Mouse (Mus musculus): ENCODE measurements at regions not wholly inside any gene's neighbourhood (a gene's known extent, or its start where the extent isn't known, plus 50 kb on each side); places are given as distances from the start of the nearest gene placed in this dataset.

GRCm38 (mm10) chr9:82729646-82730045 lies 99.7 kb upstream of the Irak1bp1 start:
- no peaks in the 10 kb centered on the region for H3K36me3 ChIP-seq
- 57% methylated on average over 4 of the region's 4 CpGs for WGBS
- H3K27me3 ChIP-seq: no peaks in the 10 kb centered on the region
- H3K9me3 ChIP-seq (replicated peaks): no peaks in the 10 kb centered on the region
- H3K4me3 ChIP-seq: no peak overlapping the region
- no peak for ATAC-seq (replicated peaks; ENCODE audit: insufficient number of reproducible peaks, insufficient read depth, low FRiP score, low read depth)
- H3K4me2 ChIP-seq: no peak overlapping the region
- H3K4me1 ChIP-seq (replicated peaks): no peaks in the 10 kb centered on the region
- no peak overlapping the region for H3K9ac ChIP-seq
- no peak overlapping the region for H3K27ac ChIP-seq

GRCm38 (mm10) chr9:82733024-82733585 lies 96.2 kb upstream of the Irak1bp1 start:
- H3K9ac ChIP-seq: no peak overlapping the region

GRCm38 (mm10) chr9:82734959-82735358 lies 94.4 kb upstream of the Irak1bp1 start:
- H3K27me3 ChIP-seq: no peaks in the 10 kb centered on the region

More at GRCm38 (mm10) chr9:82733024-82733585, 96.2 kb upstream of the Irak1bp1 start:
- WGBS: 72% methylated on average over 3 of the region's 3 CpGs
- Histone ChIP-seq H3K27ac (no peak overlapping the region), H3K36me3 (no peaks in the 10 kb centered on the region), H3K4me1 (replicated peaks) (no peaks in the 10 kb centered on the region), H3K27me3 (no peaks in the 10 kb centered on the region), H3K4me3 (no peak overlapping the region), H3K4me2 (no peak overlapping the region), H3K9me3 (replicated peaks) (no peaks in the 10 kb centered on the region)
- ATAC-seq (replicated peaks; ENCODE audit: insufficient number of reproducible peaks, insufficient read depth, low FRiP score, low read depth): no peak

GRCm38 (mm10) chr9:82759979-82760378 lies 69.4 kb upstream of the Irak1bp1 start:
- no peaks in the 10 kb centered on the region for H3K27me3 ChIP-seq
- no peak overlapping the region for H3K9ac ChIP-seq
- no peak overlapping the region for H3K4me3 ChIP-seq
- no peaks in the 10 kb centered on the region for H3K36me3 ChIP-seq
- no peak overlapping the region for H3K27ac ChIP-seq
- WGBS: 83% methylated on average over 5 of the region's 5 CpGs
- no peak overlapping the region for H3K4me2 ChIP-seq
- no peaks in the 10 kb centered on the region for H3K4me1 ChIP-seq (replicated peaks)
- no peak for ATAC-seq (replicated peaks; ENCODE audit: insufficient number of reproducible peaks, insufficient read depth, low FRiP score, low read depth)
- H3K9me3 ChIP-seq (replicated peaks): no peaks in the 10 kb centered on the region

More at GRCm38 (mm10) chr9:82734959-82735358, 94.4 kb upstream of the Irak1bp1 start:
- H3K4me1 ChIP-seq (replicated peaks): no peaks in the 10 kb centered on the region
- no peak overlapping the region for H3K27ac ChIP-seq
- H3K4me2 ChIP-seq: no peak overlapping the region
- no peak overlapping the region for H3K9ac ChIP-seq
- H3K9me3 ChIP-seq (replicated peaks): no peaks in the 10 kb centered on the region
- H3K4me3 ChIP-seq: no peak overlapping the region
- no peaks in the 10 kb centered on the region for H3K36me3 ChIP-seq
- ATAC-seq (replicated peaks; ENCODE audit: insufficient number of reproducible peaks, insufficient read depth, low FRiP score, low read depth): no peak
- 65% methylated on average over 2 of the region's 2 CpGs for WGBS

GRCm38 (mm10) chr9:82760682-82761468 lies 68.5 kb upstream of the Irak1bp1 start:
- no peaks in the 10 kb centered on the region for H3K9me3 ChIP-seq (replicated peaks)
- H3K4me3 ChIP-seq: no peak overlapping the region
- H3K4me1 ChIP-seq (replicated peaks): no peaks in the 10 kb centered on the region
- H3K27ac ChIP-seq: no peak overlapping the region
- no peak for ATAC-seq (replicated peaks; ENCODE audit: insufficient number of reproducible peaks, insufficient read depth, low FRiP score, low read depth)
- H3K27me3 ChIP-seq: no peaks in the 10 kb centered on the region
- H3K36me3 ChIP-seq: no peaks in the 10 kb centered on the region
- no peak overlapping the region for H3K4me2 ChIP-seq
- 80% methylated on average over 9 of the region's 9 CpGs for WGBS
- H3K9ac ChIP-seq: no peak overlapping the region

- H3K4me3 ChIP-seq: no peak overlapping the region
- no peak overlapping the region for H3K27ac ChIP-seq
- ATAC-seq (replicated peaks; ENCODE audit: insufficient number of reproducible peaks, insufficient read depth, low FRiP score, low read depth): no peak
- no peaks in the 10 kb centered on the region for H3K4me1 ChIP-seq (replicated peaks)
- H3K36me3 ChIP-seq: no peaks in the 10 kb centered on the region
- H3K9me3 ChIP-seq (replicated peaks): no peaks in the 10 kb centered on the region
- WGBS: 62% methylated on average over 1 of the region's 1 CpGs
- H3K27me3 ChIP-seq: no peaks in the 10 kb centered on the region
- H3K9ac ChIP-seq: no peak overlapping the region
- H3K4me2 ChIP-seq: no peak overlapping the region
These were observed 65.7 kb upstream of the Irak1bp1 start for GRCm38 (mm10) chr9:82763651-82764050.

All from heart, embryonic 15.5 days (tissue).